Mouse (Mus musculus): ENCODE results near the gene Twf1.

Gene Twf1

DNA sequence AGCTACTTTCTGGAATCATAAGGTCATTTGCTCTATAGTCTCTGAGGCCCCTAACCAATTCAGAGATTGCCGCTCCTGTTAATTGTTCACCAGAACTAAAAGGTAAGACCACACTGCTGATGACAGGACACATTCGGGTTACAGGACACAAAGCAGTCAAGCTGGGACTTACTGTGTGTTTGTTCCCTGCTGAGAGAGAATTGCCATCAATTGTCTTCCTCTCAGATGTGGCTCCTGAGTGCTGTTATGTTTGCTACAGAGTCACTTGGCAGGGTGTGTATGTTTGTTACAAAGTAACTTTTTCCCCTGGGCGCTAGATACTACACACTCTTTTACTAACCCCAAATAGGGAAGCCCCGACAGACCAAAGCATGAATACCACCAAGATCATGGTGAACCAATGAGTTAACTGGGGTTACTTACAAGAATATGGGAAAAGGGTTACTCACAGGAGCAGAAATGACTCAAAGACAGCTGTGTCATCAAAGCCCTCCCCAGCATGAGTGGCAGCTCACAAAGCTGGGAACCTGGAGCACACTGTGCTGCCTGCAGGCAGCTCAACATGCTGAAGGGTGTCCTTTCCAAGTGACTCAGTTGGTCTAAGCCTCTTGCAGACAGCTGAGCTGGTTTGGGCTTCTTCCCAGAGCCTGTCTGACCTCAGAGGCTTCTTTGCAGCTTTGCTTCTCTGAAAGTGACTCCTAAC lies 15.0 kb downstream of the Twf1 start:
- no peak for DNase-seq (ENCODE audit: low spot score in 2 of 2)

DNA sequence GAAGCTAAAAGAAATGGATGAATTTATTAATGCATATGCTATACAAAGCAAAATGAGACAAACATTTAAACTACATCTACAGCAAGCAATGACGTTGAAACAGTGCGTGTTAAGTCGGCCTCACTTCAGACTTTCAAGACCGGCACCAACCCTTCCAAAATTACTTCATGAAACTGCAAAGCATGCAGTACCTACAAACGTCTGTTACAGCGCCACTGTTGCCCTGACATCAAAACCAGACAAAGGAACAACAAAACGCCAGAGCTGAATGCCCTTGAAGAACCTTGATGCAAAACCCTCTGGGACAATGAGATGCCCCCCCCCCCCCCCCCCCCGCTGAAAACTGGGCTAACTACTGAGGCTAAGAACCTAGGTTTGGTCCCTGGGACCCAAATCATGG lies 16.9 kb downstream of the Twf1 start:
- DNase-seq (ENCODE audit: low spot score in 2 of 2), result no peak

DNA sequence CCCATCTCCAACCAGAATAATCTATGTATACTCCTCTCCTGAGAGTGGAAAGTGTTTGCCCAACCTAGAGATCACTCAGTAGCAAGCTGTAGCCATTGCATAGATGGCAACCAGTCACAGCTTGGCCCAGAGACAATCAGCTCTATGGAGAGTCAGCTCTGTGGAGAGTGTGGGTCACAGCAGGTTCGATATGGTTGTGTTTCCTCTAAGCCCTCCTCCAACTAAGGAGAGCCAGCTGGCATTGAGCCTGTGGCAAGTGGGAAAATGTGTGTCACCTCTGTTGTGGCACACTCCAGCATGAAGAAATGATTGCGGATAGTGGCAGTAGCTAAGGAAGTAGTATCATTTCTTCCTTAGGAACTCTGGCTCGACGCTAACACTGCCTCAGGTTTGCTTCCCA lies 18.2 kb downstream of the Twf1 start:
- no peak for DNase-seq (ENCODE audit: low spot score in 2 of 2)

DNA sequence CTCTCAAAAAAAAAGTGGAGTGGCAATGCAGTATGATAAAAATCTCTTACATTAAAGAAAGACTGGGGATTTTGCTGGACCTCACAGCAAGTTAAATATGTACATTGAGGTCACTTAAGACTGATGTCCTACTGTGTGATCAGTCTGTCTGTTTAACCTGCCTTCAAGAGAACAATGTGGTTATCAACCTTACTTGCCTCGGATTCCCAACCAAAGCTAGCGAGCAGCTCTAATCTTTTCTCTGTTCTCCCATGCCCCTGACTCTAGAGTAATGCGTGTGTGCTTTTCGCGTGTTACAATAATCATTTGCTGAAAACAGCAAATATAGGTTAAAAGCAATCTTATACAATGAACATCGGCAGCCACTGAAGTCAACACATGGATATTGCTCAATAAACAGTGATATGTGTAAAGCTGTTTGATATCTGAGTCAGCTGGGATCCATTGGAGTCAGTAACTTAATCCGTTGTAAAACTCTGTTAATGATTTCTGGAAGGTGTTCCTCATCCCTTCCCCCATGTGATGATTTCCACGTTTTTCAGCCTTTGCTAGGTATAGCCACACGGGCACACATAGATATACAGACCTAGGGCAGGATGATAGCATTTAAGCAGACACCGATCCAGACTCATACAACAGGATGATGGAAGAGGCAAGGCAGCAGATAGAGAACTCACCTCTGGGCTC lies 21.1 kb downstream of the Twf1 start:
- DNase-seq (ENCODE audit: low spot score in 2 of 2), result no peak

DNA sequence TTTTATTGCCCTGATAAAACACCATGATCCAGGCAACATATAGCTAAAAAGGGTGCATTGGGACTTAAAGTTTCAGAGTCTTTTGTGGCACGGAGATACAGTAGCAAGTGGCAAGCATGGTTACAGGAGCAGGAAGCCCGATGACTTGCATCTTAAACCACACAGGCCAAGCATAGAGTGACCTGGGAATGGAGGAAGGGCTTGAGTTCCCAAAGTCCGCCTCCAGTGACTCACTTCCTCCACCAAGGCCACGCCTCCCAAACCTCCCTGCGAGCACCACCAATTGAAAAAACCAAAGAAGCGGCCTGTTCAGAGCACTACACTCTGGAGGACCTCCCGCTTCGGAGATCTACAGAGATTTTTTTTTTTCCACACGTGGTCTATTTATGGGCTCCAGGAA lies 23.8 kb downstream of the Twf1 start:
- DNase-seq (ENCODE audit: low spot score in 2 of 2), result no peak

DNA sequence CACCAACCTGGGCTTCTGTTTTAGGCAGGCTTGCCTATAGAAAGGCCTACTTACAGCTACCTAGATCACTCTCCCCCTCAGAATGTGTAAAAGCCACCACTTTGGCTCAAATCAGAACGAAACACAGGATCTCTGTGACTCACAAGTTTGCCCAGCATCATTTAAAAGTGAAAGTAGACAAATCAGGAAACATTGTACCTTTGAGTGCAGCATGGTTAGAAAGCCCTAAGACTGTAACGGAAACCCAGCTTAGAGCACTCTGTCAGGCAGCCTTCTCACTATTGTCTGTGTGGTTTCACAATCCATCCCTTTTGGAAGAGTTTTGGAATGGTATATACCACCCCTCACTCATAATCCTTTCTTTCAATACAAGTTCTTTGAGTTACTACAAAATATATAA lies 24.8 kb downstream of the Twf1 start:
- no peak for DNase-seq (ENCODE audit: low spot score in 2 of 2)

DNA sequence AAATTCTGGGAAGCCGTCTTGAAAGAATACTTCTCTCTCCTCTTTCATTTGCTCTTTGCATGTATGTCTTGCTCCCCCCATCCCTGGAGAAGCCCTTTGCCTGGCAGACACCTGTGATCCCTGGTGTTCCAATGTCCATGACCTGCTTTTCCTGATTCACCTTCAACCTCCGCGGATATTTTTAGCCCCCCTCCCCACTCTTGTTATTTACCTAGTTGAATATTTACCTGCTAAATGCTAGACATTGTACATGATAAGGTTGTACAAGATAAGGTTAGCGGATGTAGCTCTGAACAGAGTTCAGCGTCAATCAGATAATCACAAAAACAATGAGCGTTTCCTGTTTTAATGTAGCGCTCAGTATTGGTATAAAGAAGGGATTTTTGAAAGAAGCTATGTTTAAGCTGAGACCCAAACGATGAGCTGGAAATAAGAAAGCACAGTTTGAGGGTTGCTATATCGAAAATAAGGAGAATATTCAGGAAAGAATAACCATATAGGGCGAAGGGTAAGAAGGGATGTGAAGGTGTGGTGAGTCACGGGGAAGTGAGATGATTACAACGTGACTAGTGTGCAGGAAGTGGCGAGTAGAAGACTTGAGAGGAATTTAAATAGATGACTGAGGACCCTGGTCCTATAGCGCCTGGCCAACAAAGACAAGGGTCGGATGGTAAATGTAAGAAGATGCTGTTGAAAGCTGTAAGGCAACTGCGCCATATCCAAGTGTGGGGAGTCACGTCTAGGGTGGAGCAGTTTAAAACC lies 30.6 kb downstream of the Twf1 start:
- DNase-seq (ENCODE audit: low spot score in 2 of 2), result no peak

DNA sequence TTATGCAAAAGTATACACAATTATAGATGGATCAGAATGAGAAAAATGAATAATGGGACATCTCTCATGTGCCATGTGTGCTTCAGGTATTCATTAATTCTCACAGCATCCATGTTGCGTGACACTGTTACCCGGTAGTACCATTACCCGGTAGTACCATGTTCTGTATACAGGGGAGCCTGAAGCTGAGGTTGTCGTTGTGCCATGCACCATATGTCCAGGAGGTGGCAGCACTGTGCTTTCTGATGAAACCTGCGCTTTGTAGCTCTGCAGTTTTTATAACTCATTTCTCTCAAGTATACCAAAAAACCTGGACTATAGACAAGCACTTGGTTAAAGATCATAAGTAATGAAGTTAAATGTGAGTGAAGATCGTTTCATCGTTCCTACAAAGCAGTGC lies 32.2 kb downstream of the Twf1 start:
- peak; percentile 30 to 93 for DNase-seq (ENCODE audit: low spot score in 2 of 2)

DNA sequence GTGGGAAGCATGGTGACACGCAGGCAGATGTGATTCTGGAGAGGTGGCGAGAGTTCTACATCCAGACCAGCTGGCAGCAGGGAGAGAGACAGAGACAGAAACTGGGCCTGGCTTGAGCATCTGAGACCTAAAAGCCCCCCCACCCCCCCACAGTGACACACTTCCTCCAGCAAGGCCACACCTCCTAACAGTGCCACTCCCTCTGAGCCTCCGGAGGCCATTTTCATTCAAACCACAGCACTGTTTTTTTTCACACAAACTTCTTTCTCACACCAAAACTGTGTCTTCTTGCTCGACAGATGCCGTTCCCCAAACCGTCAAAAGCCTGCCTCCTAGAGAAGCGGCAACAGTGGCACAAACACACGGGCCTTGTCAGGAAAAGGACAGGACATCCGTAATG lies 36.2 kb downstream of the Twf1 start:
- no peak for DNase-seq (ENCODE audit: low spot score in 2 of 2)

DNA sequence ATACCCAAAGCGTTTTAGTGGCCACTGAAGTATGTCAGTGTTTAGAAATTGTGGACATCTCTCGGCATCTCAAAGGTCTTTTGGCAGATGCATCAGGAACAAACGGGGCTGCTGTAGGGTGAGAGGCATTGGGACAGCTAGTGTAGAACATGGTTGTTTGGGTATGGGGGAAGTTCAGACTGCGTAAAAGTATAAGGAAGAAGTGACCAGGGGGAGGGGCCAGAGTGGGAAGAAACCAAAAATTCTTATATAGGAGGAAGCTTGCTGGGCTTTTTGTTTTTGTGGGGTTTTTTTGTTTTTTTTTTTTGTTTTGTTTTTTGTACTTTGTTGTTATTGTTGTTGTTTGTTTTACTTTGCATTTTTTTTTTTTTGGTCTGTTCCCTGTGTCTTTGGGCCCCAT lies 44.8 kb downstream of the Twf1 start:
- DNase-seq (ENCODE audit: low spot score in 2 of 2), result no peak

DNA sequence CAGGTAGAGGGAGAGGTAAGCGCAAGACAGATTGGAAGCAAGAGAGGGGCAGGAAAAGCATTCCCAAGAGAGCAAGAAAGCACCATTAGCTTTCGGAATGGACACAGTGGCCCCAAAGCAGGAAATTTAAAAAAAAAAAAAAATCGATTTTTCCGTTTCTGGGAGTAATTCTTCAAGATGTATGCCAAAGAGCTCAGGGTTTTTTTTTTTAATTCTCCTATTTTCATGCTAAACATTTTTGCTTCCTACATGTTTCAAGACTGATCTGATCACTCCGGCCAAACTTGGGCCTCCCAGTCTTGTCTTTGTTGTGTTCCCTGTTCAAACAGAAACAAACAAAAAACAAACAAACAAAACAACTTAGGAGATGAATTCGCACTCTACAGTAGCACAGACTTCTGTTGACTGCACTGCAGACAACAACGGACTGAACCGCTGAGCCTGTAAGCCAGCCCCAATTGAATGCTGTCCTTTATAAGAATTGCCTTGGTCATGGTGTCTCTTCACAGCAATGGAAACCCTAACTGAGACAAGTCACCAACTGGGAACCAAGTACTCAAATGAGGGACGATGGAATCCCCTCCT lies 45.5 kb downstream of the Twf1 start:
- no peak for DNase-seq (ENCODE audit: low spot score in 2 of 2)

DNA sequence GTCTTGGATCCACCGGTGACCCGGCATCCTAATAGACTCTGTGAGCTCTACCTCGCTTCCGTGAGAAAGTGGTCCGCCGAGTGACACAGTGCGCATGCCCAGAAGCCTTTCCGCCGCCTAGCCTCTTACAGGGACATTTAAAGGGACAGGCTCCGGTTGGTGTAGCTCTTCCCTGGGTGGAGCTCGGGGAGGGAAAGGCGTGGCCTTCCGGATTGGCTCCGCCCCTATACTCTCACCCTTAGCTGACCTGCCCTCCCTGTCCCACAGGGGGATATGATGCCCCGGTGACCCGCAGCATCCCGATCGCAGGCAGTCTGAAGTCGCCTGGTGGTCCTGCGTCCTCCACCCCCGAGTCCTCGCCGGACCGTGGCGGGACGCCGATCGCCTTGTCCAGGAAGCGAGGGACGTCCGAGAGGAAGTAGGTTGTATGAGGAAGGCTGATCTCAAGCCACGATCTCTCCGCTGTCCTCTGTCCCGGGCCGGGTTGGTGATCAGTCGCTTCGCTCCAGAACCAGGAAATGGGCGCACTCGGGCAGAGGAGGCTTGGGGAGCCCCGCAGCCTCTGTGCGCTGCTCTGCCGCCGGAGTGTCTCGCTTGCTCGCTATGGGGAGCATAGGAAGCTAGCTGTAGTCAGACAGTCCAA lies 46.2 kb downstream of the Twf1 start, which contains the start of the genes Pus7l and Irak4:
Gene Pus7l, minus strand, starts transcription at position 139 of the 643 bp plus-strand sequence.
Gene Irak4, plus strand, starts transcription at position 235 of the 643 bp plus-strand sequence.
- DNase-seq (ENCODE audit: low spot score in 2 of 2), result peak; percentile 83 to 94

DNA sequence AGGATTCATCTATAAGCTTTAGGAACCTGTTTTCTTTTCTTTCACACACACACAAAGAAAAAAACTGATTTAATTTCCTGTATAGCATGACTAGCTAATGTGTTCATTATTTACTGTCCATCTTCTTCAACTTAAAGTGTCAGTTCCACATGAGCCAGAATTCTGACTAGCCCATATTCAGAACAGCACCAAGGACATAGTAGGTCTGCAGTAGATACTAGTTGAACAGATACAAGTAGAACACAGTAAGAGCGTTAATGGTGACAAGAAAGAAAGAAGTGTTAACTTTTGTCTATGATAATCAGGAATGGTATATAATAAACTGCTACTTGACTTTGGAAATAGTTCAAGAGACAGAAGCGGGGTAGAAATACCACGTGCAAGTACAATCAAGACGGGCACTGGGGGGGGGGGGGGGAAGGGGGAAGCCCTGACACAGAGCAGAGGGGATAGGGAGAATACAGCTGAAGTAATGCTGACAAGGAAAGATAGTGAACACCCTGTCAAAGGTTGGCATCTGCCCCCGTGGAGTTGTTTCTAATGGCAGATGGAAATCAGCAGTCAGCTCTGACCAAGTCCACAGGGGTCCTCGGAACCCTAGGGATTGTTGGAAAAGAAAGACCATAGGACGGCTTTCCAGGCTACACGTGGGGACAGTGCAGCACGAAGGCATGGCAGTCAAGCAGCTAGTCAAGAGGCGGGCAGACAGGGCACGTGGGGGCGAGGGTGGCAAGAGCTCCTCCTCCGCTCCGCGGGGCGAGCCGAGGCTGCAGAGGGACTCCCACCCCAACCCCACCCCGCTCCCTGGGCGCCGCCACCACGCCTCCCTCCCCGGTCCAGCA lies 46.9 kb downstream of the Twf1 start:
- DNase-seq (ENCODE audit: low spot score in 2 of 2), result no peak

DNA sequence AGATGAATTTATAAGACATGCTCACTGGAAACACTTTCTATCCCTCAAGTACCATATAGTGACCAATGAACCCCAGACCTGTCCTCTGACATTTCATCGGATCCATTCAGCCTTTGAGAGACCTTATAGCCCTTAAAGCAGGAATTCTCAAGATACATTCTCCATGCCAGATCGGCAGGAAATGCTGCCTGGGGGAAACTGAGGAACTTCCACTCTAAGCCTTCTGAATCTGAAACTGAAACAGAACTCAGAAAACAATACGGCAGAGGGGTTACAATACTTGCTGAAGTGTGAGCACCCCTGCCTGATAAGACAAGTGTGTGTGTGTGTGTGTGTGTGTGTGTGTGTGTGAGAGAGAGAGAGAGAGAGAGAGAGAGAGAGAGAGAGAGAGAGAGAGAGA lies 50.4 kb downstream of the Twf1 start:
- DNase-seq (ENCODE audit: low spot score in 2 of 2), result no peak

DNA sequence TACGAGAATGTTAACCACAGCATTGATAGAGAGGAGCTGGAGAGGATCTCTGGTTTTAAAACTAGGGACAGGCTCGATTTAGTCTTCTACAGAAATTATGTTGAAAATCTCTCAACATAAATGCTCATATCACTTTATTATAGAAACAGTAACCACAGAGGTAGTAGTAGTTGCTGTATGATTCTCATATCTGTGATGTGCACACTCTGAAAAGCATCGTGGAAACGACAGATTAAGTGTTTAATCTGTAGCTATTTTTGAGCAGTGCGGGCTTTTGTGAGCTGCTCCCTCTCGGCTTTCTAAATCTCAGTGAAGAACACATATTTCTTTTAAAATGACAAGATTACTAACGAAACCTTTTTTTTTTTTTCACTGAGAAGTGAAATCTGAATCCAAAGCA lies 54.2 kb downstream of the Twf1 start:
- DNase-seq (ENCODE audit: low spot score in 2 of 2), result no peak

DNA sequence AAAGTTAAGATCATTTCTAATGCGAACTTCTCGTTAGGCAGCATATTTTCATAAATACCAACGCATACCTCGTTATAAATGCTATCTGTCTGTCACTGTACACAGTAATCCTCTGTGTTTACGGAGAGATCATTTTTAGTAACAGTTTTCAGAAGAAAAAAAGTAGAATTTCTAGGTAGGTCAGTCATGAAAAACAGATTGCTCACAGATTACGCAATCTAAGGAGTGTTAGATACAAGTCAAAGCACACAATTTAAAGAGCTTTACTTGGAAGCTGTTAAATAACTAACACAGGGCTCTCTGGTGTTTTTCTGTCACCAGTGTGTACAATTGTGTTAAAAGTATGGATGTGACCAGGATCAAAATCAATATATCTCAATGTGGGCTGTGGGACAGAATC lies 56.7 kb downstream of the Twf1 start:
- DNase-seq (ENCODE audit: low spot score in 2 of 2), result no peak

DNA sequence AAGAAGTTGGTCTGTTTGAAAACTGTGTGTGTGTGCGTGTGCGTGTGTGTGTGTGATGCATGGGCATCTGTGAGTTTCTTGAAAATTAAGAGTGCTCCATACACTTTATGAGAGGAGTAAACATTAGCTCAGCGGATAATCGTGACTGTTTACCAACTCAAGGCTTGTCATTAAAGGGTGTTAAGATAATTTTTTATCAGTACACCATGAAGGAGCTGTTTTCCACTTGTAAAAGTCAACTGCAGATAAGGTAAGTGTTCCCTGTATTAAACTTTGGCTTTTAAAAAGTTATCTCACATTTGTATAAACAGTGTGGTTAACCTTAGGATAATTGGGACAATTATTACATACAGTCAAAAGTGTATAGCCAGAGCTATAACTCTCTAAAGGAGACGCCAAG lies 57.4 kb downstream of the Twf1 start:
- no peak for DNase-seq (ENCODE audit: low spot score in 2 of 2)

DNA sequence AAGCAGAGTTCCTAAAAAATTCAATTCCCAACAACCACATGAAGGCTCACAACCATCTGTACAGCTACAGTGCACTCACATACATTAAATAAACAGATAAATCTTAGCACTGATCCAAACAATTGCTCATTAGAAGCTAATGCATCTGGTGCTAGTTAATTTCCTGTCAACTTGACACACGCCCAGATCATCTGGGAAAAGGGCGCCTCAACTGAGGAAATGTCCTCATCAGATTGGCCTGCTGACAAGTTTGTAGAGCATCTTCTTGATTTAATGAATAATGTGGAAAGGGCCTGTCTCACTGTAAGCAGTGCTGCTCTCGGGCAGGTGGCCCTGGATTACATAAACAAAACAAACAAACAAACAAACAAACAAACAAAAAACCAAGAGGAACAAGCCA lies 59.2 kb downstream of the Twf1 start:
- DNase-seq (ENCODE audit: low spot score in 2 of 2), result no peak

Data from left cerebral cortex, adult 9 months (tissue).